Mouse (Mus musculus) right cerebral cortex, postnatal 25 days (tissue): ENCODE results near the gene Slc25a26.

Experiments
- DNase-seq: peaks from one replicate; pipeline ENCODE4 v3.0.0; 2022

Gene Slc25a26

GRCm38 (mm10) chr6:94601811-94602210 lies 101.7 kb downstream of the Slc25a26 start:
- no peak for DNase-seq

- no peak for DNase-seq
These were observed 103.9 kb downstream of the Slc25a26 start for GRCm38 (mm10) chr6:94604072-94604471.

DNA sequence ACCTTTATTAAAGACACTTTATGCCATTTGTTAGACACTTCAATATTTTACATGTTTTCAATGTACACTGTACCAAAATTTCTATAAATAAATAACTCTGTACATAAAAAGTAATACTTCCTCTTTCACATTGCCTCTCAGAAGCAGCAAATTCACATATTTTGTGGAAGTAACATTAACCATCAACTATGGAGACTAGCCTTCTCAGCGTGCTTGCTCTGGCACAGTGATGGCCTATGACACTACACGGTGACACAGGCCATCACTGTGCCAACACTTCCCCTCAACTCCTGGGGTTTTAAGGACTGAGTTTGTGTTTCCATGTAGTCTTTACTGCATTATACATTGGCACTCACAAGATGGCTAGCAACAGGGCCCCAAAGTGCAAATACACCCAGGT lies 104.4 kb downstream of the Slc25a26 start:
- DNase-seq, result no peak

- no peak for DNase-seq
These were observed 113.2 kb downstream of the Slc25a26 start for GRCm38 (mm10) chr6:94613235-94613895.

DNA sequence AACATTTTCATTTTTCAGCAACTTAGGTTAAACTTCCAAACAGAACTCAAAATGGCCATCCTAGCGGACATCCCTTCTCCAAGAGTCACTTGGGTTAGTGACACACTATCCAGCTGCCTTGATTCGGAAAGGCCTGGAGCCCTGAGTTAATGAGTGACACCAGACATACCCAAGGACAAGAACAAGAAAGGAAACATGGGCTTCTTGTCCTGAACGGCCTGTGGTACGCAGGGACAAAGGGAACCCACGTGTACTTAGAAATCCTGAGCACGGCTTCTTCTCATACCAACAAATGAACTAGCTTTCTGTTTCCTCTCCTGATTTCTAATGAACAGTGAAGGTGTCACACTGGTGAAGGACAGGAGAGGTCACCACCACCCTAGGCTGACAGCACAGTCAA lies 114.2 kb downstream of the Slc25a26 start:
- no peak for DNase-seq

GRCm38 (mm10) chr6:94615936-94616335 lies 115.8 kb downstream of the Slc25a26 start:
- no peak for DNase-seq

DNA sequence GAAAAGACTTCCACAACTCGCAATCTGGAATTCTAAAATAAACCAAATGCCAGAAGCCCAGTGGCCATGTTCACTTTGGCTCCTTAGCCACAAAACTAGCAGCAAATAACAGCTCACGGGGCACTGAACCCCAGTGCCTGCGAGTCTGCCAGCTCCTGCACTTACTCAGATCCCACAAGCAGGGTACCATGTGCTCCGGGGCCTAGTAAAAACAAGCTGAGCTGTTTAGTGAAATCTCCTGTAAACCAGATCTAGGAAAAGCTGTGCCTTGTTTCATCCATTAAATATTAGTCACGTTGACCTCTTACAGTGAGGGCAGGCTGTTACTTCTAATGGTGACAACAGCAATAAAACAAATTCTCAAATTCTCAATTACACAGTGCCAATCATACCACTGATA lies 118.5 kb downstream of the Slc25a26 start:
- no peak for DNase-seq

DNA sequence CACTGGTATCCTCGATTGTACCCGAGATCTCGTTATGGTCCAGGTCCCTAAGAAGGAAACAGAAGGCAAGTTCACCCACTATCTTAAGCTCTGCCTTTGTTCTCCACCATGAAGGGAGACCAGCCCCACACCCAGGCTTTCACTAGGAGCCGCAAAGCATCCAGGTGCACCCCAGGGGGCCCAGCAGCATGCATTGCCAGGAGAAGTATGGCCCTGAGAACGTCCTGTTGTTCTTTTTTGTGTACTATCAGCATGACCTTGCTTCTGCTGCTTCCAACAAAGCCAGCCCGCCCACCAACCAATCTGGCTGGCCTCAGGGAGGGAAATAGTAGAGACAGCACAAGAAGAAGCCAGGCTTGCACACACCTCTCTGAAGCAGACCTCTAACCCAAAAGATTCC lies 120.2 kb downstream of the Slc25a26 start:
- no peak for DNase-seq

DNA sequence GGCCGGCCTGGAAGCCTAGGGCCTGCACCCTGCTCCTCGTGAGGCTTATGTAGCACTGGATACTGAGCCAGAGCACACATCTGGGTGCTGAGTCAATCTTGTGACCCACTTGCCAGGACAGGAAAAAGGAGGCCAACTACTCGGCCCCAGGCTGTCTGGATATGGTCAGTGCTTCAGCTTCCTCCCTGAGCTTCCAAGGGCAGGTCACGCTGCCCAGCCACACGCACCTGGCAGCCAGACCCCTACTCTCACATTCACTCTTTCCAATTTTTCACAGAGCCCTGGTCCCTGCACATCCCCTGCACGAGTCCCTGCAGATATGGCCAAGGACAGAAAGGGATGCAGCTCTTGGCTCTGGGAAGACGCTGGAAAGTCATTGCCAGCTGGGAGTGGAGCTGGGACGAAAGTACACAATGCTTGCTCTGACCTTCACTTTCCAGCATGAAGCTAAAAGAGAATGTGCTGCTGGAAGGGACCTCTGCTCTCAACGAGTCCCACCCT lies 120.7 kb downstream of the Slc25a26 start:
- DNase-seq, result no peak

GRCm38 (mm10) chr6:94622983-94623382 lies 122.9 kb downstream of the Slc25a26 start:
- DNase-seq, result peak; percentile 55

DNA sequence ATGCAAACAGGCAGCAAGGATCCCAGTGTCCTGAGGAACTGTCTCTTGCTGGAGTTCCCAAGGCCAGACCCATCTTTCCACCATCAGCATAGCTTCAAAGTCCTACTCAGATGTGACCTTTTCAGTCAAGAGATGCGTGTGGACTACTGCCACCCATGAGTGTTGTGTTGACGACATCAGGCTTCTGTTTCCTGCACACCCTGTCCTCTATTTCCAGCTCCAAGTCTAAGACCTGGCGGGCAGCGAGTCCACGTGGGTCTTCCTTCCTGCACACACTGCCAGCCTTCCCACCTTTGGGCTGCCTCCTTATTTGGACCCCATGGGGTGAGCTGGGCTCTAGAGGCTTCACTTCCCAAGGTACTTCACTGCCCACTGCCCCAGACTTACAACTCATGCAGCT lies 124.4 kb downstream of the Slc25a26 start:
- no peak for DNase-seq

DNA sequence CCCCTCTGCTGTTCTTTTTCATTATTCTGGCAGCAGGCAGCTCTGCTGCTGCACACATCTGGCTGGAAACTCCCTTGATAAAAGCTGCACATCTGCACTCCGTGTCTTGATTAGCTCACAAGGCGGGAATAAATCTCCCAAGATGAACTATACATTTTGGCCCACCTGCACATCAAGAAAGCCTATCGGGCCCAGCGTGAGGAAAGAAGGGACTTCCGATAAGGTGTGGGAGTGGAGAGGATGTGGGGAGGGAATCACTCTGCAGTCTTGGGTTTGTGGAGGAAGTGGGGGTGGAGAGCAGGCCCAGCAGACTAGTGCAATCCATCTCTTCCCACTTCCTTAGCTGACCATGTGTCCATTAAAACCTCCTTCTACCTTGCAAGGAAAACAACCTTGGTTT lies 125.8 kb downstream of the Slc25a26 start:
- no peak for DNase-seq

- DNase-seq, result no peak
These were observed 126.7 kb downstream of the Slc25a26 start for GRCm38 (mm10) chr6:94626807-94627206.

DNA sequence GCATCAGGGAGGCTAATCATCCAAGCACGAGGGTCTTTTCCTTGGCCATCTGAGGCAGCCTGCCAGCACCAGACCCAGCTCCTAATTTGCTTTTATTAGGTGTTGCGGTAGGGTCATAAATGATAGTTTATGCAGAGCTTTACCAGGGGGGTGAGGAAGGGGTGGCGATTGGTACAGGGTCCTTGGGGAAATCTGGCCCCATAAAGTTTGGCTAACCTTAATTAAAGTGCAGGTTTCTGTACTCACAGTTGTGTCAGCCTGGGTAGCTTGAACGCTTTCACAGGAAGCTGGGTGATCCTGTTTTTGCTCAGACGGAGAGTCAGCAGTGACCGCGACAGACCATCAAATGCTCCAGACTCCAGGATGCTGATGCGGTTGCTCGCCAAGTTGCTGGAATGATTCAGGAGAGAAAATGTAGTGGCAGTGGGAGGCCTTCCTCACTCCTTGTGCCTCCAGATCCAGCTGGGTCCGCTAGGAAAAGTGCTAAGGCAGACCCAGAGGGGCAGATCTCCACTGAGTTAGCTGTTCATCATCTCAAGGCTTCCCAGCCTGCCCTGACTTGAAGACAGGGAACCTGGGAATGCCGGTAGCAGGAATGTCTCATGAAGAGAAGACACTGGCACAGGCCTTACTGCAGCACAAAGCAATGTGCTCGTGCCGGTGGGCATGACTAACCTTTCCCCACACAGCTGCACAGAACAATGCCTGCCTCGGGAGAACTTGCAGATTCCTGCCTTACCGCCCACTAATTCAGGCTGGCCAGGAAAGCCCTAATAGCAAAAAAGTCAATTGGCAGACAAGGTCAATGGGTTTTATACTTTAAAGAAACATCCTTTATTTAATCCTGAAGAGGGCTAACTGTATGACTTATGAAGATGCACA lies 127.8 kb downstream of the Slc25a26 start:
- DNase-seq, result no peak

DNA sequence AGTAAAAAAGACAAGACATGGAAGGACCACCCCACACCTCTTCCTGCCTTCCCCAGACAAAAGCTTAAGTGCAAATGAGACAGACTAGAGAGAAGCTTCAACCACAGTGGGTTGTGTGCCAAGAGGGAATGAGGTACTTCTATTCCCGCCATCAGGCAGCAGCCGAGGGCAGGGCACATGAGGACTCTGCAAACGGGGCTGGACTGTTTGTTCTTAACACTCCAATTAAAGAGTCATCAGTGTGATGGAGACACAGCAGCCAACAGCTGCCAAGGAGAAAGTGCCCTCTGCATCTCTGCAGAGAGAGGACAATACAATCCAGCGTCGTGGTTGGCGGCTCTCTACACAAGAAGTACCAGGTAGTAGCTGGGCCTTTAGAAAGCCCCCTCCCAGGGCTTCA lies 128.7 kb downstream of the Slc25a26 start:
- no peak for DNase-seq

GRCm38 (mm10) chr6:94631051-94631778 lies 131.1 kb downstream of the Slc25a26 start:
- DNase-seq, result no peak

- DNase-seq, result no peak
These were observed 131.6 kb downstream of the Slc25a26 start for GRCm38 (mm10) chr6:94631779-94632082.

GRCm38 (mm10) chr6:94634274-94634673 lies 134.1 kb downstream of the Slc25a26 start:
- no peak for DNase-seq

DNA sequence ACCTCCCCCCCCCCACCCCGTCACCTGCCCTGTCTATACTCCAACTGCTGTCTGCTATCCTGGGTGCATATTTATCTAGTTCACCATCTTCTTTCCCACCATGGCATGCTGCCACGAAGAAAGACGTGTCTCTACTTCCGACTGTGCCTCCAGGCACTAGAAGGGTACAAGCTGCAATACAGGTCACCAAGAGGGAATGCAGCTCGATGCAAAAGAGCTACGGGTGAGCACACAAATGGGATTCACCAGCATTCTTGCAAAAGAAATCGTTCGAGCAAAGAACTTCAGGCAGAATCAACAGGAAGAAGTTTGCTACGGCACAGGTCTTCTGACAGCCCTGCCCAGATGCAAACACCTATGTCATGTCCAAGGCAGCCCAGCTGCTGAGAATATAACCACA lies 134.6 kb downstream of the Slc25a26 start:
- no peak for DNase-seq

DNA sequence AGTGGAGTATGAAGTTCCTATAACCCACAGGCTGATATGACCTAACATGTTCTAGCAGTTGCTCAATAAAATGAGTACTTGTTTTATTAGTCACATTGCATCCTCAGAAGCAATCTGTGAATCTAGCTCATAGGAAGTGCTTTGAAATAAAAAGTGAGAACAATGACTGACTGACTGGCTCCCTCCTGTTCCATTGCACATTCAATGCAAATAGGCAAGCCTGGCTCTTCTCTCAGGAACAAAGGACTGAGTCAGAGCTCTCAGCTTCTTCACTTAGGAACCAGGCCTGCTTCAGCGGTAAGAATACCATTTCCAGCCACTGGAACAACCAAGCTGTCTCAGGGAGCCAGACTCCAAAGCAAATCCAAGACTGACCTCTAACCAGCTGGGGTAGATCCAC lies 135.2 kb downstream of the Slc25a26 start:
- DNase-seq, result no peak

GRCm38 (mm10) chr6:94637024-94637434 lies 136.9 kb downstream of the Slc25a26 start:
- DNase-seq, result no peak

DNA sequence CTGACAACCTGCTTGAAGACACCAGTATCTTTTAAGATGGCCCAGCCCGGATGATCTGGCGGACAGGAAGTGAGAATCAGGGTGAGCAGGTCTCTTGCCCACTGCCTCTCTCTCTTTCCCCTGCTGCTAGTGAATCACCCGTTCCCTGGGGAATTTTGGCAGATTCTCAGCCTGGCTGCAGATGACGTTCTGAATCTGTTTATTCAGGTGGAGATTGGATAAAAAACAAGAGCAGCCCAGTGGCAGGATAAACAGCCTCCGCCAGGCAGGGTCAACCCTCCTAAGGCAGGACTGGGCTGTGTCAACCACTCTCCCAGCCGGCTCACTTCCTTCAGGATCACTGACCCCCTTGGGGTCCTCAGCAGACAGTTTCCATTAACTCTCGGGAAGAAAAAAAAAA lies 140.2 kb downstream of the Slc25a26 start:
- DNase-seq, result no peak

- no peak for DNase-seq
These were observed 141.9 kb downstream of the Slc25a26 start for GRCm38 (mm10) chr6:94642048-94642447.

- no peak for DNase-seq
These were observed 143.9 kb downstream of the Slc25a26 start for GRCm38 (mm10) chr6:94643989-94644388.
